Mouse (Mus musculus): Measurements from ENCODE around the gene Gm42906.

DNA sequence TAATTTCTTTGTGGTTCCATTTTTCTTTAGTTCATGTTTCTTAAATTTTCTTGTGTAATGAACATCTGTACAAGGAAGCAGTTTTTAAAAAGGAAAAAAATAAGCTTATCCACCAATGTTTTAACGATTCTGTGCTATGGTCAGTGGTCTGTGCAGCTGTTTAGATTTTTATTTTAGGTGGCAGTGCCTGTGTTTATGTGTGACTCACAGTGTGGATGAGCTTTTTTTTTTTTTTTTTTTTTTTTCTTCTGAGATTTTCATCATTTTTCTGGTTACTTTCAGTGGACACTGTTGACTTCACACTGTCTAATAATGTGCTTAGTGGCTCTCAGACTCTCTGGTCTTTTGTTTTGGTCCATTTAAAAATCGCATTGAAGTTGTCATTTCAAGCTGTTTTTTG lies 56.8 kb downstream of the Gm42906 start:
- no peak for TF ChIP-seq EP300 (IDR thresholded peaks at IDR 0.05)
- TF ChIP-seq CTCF (IDR thresholded peaks at IDR 0.05), result no peak

Data from lung, postnatal 0 days (tissue).